Mouse (Mus musculus) ovary, postnatal 10 days (tissue): ENCODE results near the gene Tpmt.

Experiments used
- DNase-seq: peaks from one replicate; pipeline ENCODE4 v3.0.0; 2022; ENCODE audit warnings: low spot score

Tpmt gene

GRCm38 (mm10) chr13:47044617-47044947 is at the start of gene Tpmt:
Gene Tpmt, minus strand, starts transcription at chr13:47044737.
- DNase-seq = no peak

- no peak for DNase-seq
These were observed 49.3 kb upstream of the Tpmt start for GRCm38 (mm10) chr13:47093791-47094190.

DNA sequence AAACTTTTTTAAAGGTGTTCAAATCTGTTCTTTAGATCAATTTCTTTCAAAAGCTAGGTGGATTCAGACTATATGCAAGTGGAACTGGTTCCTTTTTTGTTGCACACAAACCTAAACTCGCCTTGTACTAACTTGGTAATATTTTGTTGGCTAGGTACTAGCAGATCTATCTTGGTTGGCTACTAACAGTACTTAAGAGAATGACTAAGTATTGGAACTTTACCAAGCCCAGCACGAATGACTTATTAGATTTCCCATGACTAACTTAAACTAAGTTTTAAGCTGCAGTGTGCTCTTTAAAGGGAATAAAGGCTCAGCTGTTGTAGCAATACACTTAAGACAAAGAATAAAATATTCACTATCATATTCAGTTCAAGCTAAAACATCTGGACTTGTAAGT is 44.7 kb upstream of the Tpmt start:
- no peak for DNase-seq

- DNase-seq = no peak
These were observed 43.9 kb upstream of the Tpmt start for GRCm38 (mm10) chr13:47088433-47088832.

- no peak for DNase-seq
These were observed 36.5 kb upstream of the Tpmt start for GRCm38 (mm10) chr13:47080905-47081505.

GRCm38 (mm10) chr13:47078799-47079198 is 34.3 kb upstream of the Tpmt start:
- DNase-seq = no peak

DNA sequence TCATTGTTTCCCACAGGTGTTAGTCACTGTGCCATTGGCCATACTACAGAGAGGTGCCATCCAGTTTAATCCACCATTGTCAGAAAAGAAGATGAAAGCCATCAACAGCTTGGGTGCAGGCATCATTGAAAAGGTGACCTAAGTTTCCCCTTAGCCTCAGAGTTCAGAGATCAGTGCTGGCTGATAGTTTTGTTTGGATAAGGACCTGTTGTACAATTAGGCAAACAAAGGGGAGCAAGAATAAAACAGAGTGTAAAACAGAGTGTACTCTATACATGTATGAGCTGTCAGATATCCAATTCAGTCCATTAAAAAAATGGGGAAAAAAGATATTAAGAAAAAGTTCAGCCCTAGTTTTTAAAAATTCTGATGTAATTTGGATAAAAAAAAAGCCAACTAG is 32.8 kb upstream of the Tpmt start:
- no peak for DNase-seq

GRCm38 (mm10) chr13:47076156-47076555 is 31.6 kb upstream of the Tpmt start:
- DNase-seq = no peak

- no peak for DNase-seq
These were observed 27.9 kb upstream of the Tpmt start for GRCm38 (mm10) chr13:47072484-47072883.

DNA sequence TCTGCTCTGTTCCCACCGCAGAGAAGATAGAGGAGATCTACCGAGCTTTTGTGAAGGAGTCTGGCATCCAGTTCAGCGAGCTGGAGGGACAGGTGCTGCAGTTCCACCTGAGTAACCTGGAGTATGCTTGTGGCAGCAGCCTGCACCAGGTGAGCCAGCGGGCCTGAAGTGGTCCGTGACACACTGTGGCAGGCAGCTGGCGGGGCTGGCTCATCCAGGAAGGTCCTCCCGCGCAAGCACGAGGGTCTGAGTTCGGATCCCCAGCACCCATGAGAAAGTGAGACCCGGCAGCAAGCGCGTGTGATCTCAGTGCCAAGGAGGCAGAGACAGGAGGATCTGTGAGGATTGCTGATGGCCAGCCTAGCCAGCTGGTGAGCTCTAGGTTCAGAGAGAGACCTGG is 27.3 kb upstream of the Tpmt start:
- no peak for DNase-seq

DNA sequence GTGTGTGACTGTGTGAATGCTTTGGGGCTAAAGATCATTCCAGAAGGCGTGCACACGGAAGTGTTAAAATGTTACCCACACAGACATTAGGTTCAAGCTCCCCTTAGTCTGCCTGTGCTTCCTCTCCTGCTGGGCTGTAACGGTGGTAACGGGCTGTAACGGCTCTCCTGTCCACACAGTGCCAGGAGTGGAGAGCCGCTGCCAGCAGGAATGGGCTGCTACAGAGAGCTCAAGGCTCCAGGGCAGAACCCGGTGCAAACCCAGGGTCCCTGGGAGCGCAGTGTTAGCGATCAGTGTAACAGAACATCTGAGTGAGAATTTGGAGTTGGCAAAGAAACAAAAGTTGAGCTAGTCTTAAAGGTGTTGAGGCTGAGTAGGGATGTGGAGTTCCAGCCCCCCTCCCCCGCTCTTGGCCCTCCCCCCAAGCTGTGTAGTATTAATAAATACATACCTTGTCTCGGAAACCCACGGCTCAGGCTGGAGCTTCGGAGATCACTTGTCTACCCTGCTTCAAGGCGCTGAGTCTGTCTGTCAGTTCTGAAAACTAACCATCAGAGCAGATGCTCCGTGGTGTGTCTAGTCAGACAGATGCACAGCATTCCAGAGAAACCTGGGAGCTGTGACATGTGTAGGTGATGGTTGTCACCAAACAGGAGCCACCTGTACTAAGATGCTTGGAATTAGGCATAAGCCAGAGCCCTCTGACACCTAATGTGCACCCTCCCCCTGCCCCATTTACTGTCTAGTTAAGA is 26.0 kb upstream of the Tpmt start:
- no peak for DNase-seq

- no peak for DNase-seq
These were observed 22.5 kb upstream of the Tpmt start for GRCm38 (mm10) chr13:47067001-47067400.

DNA sequence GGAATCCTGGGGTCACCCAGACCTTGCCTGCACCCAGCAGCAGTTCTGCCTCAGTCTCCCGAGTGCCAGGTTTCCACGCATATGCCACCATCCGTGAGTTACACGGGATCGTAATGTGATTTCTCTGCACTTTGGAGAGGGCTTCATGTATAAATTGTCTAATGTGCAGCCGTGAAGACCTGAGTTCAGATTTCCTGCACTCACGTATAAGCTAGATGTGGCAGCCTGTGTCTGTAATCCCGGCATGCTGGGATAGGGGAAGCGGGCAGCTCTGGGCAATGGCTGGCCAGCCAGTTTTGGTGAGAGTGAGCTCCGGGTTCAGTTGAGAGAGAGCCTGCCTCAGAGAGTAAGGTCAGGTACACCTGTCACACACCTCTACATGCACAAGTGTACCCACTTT is 22.0 kb upstream of the Tpmt start:
- DNase-seq = no peak

DNA sequence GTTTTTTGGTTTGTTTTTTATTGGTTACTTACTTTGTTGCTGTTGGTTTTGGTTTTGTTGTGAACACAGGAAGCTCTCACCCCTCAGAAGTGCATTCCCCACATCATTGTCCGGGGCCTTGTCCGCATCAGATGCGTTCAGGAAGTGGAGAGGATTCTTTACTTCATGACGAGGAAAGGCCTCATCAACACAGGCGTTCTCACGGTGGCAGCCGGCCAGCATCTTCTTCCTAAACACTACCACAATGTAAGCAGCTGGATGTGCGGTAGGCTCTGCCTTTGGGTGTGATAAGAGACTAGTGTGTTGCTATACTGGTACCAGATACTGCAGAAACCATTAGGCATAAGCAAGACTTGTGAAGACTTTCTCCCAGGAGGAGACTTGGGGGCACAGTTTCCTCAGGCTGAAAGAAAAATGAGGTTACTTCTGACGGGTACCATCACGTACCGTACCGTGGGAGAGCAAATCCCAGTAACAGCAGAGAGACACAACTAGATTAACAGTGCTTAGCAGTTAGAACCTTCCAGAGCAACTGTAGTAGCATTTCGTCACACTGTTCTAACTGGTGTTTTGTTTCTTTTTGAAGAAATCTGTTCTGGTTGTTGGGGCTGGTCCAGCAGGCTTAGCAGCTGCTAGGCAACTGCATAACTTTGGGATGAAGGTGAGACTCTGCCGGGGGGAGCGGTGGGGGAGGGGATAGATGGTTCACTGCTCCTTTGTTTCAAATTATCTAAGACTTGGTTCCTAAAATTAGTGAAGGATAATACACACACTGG is 19.6 kb upstream of the Tpmt start:
- no peak for DNase-seq

DNA sequence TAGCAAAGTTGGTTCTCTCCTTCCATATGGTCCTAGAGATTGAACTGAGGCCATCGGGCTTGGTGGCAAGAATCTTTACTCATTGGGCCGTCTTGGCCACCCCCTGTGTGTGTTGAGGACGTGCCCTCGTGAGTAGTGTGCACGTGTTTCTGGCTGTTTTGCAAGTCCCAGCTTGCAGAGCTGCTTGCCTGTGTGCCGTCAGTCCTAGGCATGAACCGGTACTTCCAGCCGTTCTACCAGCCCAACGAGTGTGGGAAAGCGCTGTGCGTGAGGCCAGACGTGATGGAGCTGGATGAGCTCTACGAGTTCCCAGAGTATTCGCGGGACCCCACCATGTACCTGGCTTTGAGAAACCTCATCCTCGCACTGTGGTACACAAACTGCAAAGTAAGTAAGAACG is 18.2 kb upstream of the Tpmt start:
- no peak for DNase-seq

- DNase-seq = no peak
These were observed 12.2 kb upstream of the Tpmt start for GRCm38 (mm10) chr13:47056781-47057180.

GRCm38 (mm10) chr13:47056126-47056525 is 11.6 kb upstream of the Tpmt start:
- DNase-seq = no peak

DNA sequence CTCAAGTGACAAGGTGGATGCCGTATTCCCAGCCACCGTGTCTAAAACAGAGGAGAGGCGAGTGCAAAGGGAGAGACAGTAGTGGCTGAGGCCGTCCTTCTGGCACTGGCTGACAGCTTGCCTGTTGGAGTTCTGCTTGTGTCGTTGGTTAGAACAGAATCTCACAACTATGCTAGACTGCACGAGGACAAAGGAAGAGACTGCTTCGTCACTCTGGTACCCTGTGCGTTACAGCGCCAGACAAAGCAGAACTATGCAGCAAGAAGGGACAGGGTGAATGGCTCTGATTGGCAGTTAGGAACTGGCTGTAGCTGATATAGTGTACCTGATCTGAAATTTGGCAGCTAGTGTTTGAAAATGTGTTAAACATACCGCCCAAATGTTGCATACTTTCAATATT is 9.4 kb upstream of the Tpmt start:
- DNase-seq = no peak

- DNase-seq = no peak
These were observed 5.5 kb upstream of the Tpmt start for GRCm38 (mm10) chr13:47050009-47050408.

DNA sequence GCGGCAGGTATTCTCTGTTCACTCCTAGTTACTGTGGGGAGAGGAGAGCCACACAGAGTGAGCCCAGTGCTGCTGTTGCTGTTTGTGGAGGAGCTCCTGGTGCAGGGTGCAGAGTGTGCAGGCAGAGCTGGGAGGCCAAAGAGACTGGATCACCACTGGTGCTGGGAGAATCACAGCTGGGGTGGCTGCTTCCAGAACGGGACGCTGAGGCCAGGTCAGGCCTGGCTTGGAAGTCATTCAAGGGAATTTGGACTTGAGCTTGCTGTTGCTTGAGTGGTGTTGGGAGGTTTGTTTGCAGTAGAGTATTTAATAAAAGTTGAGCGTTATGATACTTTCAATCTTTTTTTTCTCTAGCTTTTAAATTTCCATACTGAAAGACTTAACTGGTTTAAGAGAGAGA is 3.5 kb upstream of the Tpmt start:
- DNase-seq = no peak

GRCm38 (mm10) chr13:47043833-47044616 is 512 bp downstream of the Tpmt start:
- DNase-seq = no peak

DNA sequence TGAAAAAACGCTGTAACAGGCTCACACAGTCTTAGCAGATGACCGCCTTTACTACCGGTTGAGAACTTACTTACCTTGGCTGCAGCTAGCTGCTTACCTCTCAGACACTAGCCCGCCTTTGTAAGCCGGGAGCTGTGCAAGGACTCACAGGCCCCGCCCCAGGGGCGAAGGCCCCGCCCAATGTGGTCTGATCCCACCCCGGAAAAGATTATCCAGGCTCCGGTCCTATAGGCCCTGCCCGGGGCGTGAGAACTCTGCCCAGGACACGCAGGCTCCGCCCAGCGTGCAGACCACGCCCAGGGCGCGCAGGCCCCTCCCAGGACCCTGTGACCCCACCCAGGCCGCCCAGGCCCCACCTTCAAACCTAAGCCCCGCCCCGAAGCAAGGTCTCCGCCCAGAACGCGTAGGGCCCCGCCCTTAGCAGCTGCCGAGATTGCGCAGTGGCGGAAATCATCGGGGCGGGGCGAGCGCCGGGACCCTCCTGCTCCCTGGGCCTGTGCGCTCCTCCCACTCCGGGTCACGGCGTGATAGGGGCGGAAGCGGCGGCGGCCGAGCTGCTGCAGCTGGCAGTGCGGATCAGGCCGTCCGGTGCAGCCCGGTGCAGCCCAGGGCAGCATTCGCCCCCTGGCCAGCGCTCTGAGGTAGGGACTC is 1.4 kb downstream of the Tpmt start, which contains the start of gene Kdm1b:
Kdm1b (plus strand) TSS at position 470 of the 651 bp plus-strand sequence.
- DNase-seq = peak; percentile 99
